Mouse (Mus musculus): ENCODE results near the gene Hibadh.

The Hibadh gene

DNA sequence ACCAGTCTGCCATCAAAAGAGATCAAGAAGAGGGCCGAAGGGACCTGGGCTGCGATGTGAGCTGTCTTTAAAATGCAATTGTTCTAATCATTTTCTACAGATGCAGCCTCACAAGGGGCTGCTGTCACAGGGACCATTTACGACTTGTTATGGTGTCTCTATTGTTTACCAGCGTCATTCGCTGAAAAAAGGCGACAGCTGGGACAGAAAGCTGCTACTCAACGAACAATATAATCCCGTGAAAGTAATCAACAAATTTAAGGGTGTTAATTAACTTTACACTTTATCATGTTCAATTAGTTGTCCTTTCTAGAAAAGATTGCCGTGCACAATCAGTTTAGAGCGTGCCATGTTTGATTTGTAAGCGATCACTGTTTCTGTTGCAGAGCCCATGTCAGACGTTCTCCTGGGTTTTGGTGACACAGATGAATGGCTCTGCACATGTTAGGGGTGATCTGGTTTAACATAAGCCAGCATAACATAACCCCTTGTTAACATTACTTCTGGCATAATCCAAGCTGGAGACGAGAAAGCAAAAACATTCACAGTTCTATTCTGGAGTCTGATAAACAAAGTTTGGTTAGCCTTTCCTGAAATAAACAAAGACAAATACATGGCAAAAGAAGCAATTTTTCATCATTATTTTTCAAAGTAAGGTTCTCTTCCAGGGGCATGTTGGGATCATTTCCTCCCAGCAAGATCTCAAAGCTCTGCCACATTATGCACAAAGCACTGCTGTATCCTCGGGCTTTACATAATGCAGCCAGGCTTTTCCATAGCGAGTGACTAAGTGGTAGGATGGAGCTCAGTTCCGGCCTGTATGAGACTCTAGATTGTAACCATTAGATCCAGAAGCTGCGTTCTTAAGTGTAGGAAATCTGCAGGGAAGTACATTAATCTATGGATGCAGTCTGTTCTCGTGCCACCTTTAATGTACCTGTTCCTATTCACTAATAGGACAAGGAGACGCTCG lies 72.6 kb downstream of the Hibadh start:
- no peak for DNase-seq (ENCODE audit: low spot score)

DNA sequence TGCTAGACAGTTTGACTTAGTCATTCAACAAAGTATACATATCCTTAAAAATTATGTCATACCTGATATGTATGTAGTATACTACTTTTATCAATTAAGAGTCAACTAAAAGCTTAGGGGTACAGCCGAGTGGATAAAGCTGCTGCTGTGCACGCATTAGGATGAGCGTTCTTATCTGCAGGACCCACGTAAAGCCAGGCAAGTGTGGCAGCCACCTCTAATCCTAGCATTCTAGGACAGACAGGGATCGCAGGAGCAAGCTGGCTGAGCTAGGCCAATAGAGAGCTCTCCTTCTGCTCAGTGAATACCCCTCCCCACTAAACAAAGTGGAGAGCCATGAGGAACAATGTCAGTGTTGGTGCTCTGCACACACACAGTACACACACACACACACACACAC lies 75.0 kb downstream of the Hibadh start:
- no peak for DNase-seq (ENCODE audit: low spot score)

DNA sequence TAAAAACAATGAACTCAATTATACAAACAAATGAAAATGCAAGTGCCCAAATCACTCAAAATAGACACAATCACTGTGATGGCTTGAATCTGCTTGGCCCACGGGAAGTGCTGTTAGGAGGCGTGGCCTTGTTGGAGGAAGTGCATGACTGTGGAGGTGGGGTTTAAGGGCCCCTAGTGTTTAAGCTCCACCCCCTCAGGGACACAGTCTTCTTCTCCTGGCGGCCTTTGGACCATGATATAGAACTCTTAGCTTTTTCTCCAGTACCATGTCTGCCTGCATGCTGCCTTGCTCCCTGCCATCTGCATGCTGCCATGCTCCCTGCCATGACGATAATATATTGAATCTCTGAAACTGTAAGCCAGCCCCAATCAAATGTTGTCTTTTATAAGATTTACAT lies 77.2 kb downstream of the Hibadh start:
- no peak for DNase-seq (ENCODE audit: low spot score)

DNA sequence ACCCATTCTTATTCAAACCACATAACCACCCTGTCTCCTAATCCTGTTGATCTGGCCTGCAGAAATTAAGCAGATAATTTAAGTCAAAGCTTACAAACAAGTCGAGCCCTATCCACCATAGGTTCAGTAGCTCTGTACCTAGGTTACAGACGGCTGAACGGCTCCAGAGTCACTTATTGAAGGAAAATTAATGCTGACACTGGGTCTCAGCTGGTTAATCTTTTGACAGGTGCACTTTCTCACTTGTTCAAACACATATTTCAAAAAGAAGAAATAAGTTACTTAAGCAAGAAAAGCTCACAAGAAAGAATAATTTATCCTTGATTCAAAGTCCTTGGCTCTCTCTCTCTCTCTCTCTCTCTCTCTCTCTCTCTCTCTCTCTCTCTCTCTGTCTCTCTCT lies 81.1 kb downstream of the Hibadh start:
- DNase-seq (ENCODE audit: low spot score): no peak

DNA sequence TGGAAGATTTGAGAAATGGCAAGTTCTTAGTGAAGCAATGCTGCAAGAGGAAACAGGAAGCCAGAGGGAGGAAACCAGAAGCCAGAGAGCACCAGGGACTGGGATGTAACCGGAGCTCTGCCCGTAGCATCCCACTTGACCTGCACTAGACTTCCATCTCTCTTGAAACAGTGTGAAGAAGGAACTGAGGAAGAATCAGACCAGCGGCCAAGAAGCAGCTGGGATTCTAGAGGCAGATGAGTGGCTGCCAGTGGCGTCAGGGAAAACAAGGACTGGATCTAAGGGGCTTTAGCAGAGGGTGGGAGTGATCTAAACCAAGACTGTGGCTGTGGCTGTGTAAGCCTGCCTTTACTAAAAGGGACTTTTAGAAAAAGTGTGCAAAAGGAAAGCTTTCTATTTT lies 95.8 kb downstream of the Hibadh start:
- DNase-seq (ENCODE audit: low spot score): no peak

DNA sequence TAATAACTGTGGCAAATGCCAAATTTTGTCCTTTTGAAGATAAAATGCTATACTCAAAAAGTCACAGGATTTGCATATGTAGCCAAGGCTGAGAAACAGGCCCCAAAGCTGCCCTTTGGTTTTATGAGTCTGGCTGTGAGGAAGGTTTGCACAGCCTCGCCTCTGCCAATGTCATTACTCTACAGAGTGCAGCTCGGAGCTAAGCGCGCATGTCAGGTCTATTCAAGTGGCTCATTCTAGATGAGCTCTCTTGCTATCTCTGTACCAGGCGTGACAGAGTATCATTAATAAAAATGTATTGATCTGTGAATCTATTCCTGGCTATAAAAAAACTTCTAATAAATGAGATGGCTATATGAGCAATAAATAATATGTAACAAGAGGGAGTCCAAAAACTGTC lies 97.7 kb downstream of the Hibadh start:
- no peak for DNase-seq (ENCODE audit: low spot score)

DNA sequence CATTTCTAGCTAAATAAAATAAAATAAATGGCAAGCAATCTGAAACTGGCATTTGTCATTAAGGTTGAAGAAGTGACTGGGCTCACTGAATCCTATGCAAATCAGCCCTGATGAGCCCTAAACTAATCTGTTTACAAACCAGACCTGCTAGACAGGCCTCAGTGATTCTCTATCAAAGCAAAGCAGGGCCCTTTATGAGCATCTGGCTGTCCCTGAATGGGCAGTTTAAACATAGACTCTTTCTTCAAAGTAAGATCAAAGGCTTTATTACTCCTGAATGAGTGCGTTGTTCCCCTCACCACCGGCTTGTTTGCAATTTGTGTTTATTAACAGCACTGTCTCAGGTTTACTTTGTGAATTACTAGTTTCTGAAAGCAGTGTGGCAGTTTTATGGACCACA lies 100.3 kb downstream of the Hibadh start:
- no peak for DNase-seq (ENCODE audit: low spot score)

DNA sequence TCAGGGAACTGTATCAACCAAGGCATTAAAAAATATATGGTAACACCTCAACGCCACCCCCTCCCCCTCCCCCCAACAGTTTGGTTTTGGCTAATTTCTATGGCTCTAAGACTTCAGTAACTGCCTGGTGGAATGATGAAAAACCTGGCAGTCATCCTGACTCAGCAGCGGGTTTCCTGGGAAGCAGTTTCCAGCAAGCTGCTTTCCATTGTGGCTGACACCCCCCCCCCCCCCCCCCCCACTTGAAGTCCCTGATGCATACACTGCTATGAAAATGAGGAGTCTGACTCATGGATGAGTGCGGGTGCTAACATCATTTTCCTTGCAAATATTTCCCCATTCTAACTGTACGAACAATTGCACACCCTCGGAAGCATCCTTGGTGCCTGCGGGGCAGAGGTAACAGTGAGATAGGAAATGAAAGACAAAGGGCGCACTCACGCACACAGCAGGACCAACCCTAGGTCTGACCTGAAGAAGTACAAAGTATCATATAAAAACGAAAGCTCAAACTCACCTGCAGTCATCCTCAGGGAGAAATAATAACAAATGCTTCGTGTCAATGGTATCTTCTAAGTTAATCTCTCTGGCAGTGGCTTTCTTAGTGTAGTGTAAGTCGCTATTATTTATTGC lies 105.0 kb downstream of the Hibadh start:
- DNase-seq (ENCODE audit: low spot score): no peak

DNA sequence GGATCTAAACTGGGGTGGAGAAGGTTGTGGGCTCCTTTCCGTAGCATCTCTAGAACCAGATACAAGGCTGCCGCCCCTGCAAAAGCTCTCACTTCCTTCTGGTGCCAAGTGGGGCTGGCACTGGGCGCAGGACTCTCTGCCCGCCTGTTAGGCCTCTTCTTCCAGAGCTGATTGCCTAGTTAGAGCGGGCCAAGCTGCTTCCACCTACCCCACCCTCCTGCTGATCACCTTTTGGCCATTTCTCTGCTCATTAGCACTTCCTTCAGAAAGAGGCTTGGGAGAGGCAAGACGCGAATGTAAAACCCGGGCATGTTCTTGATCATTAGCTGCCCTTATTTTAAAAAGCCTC lies 108.1 kb downstream of the Hibadh start:
- no peak for DNase-seq (ENCODE audit: low spot score)

DNA sequence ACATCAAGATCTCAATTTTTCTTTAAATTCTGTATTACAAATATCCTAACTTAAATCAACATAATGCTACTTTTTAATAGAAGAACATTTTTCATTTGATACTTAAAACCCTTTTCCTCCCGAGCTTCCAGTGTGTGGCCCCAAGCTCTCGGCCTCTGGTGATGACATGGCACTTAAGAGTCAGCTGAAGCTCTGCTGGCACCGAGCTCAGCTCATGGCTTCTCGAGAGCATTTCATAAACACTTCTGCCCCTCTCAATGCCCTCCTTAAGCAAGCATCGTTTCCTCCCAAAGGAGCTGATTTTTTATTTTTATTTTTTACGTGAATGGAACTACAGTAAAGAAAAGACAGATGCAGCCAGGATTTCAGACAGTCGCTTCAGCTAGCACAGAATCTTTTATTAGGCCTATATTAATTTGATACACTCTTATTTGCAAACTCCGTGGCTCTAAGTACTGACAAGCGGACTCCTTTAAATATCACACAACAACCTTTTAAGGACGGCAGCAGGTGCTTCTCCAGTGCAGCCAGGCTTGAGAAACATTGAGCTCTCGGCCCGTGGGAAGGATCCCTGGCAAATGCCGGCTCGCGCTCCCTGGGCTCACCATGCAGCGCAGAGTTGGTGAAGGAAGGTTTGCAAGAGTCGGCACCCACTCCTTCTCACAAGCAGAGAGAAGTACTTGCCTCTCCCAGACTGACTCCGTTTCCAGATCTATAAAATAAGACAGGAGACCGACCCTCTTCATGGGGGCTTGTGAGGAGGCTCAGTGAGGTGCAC lies 108.6 kb downstream of the Hibadh start:
- peak; percentile 12 for DNase-seq (ENCODE audit: low spot score)

DNA sequence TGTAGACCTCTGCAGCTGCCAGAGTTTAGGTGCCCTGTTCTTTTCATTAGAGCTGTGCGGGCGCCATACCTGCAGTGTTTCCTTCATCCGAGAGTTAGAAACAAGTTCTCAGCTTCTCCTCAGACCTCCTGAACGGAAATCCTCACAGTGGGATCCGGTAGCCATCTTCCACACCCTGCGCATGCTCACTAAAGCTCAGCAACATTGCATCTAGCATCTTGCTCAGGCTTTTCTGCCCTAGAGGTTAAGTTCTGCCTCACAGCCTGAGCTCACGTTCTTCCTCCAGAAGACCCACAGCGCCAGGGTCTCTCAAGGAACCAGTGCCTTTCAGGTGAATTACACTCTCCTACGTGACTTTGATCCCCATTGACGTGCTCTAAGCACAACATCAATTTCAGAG lies 109.3 kb downstream of the Hibadh start:
- DNase-seq (ENCODE audit: low spot score): no peak

DNA sequence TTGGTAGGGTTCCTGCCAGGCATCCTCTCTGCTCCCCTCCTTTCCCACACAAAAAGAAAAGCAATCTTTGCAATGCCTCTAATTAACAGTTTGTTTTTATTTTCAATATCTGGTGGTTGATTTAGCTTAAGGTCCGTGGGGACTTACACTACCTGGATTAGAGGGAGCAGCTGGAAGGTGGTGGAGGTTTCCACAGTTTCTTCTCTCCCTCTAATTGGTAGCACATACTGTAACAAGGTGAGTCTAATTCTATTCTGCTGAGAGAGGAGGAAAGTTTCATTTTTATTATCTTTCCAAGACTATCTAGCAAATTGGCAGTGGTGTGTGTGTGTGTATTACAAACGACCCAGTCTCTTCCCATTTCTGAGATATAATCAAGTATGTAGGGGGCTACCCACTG lies 116.0 kb downstream of the Hibadh start:
- no peak for DNase-seq (ENCODE audit: low spot score)

DNA sequence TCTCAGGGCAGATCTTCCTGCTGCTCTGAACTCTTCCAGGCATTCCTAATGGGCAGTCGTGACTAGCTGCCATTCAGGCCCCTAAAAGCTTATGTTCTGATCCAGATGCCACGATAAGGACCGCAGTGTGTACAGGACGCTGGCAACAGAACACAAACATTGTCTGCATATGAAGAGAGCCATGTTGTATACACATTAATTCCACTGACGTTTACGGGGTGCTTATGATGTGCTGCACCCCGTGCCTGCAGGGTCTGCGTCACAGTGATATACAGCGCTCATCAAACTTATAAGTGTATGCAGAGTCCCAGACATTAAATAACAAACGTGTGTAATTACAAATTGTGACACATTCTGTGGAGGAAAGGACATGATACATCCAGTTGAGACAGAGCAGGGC lies 121.5 kb downstream of the Hibadh start:
- no peak for DNase-seq (ENCODE audit: low spot score)

DNA sequence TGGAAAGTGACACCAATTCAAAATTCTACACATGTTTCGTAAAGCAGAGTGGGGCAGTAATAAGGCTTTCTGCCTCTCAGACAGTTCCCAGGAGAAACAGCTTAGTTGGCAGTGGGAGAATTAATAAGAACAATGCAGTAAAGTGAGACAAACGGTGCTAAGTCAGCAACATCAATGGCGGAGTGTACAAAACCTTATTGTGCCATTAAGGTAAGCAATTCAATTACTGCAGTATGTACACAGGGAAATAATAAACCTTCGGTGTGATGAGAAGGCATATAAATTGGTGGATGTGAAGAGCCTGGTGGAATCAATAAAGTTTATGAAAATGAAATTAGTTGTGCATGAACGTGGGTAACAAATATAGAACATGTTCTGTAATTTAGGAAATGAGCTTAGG lies 122.9 kb downstream of the Hibadh start:
- no peak for DNase-seq (ENCODE audit: low spot score)

DNA sequence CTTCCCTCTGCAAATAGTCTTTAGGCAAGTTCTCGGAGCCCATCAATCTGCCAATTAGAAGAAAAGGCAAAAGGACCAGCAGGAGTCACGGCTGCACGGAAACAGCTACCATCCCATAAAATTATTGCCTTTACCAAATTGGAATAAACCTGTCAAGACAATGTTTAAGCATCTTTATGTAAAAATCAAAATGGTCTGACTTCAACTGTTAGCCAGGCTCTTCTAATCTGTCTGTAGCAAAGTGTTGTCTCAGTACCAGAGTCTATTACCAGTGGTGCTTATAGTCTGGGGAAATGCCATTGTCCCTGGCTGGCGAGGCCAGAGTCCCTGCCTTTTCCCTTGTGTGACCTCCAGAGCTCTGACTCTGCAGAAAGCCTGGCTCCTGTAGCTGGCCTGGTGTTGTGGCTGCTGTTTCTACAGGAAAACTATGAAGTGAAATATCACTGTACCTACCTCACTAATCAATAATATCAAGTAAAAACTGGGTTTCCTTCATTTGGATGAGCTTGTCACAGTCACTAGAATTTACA lies 126.2 kb downstream of the Hibadh start:
- DNase-seq (ENCODE audit: low spot score): no peak

DNA sequence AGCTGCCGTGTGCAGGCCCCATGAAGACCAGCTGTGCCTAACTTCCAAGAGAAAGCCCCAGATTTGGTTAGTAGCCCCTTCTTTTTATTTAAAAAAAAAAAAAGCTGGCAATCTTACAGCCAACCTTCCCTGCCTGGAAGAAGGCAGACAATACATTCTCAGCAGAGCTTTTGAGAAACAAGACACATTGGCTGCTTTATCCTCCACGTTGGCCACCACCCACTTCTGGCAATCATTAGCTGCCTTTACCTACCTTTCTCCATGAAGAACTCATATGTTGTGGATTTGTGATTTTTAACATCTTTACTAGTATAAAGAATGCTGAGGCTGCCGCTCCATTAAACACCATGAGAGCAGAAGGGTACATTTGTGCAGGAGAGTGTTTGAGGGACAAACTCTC lies 131.4 kb downstream of the Hibadh start:
- no peak for DNase-seq (ENCODE audit: low spot score)

DNA sequence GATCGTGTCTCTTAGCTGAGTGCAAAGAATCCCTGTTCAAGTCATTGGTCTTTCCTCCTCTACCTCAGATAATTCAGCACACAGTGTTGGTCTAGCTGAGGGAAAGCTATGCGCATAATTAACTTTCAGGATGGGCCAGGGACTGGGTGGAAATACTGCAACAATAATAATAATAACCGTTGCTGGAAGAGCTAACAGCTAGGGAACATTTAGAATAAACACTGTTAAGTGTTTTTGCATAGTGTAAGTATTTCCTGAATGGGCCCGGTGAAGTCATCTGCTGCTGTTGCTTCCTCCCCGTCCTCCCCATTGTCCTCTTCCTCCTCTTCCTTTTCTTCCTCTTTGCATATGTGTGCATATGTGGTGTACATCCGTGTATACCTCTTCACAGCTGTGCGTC lies 132.2 kb downstream of the Hibadh start:
- no peak for DNase-seq (ENCODE audit: low spot score)

DNA sequence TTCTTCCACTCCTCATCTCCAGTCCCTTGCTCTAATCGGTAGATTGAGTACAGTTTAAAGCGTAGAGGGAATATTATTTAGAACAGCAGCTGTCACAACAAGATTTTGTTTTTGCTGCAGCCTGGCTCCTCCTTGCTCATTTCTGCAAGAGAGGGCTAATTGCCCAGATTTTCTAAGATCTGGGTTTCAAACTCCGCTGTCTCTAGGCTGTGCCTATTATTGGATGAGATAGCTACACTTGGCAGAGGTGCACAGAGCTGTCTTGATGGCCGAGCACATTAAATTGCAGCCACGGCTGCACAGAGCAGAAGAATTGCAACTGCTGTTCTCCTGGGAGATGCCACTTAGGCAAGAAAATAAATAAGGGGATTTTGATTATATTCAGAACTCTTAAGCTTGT lies 133.0 kb downstream of the Hibadh start:
- no peak for DNase-seq (ENCODE audit: low spot score)

DNA sequence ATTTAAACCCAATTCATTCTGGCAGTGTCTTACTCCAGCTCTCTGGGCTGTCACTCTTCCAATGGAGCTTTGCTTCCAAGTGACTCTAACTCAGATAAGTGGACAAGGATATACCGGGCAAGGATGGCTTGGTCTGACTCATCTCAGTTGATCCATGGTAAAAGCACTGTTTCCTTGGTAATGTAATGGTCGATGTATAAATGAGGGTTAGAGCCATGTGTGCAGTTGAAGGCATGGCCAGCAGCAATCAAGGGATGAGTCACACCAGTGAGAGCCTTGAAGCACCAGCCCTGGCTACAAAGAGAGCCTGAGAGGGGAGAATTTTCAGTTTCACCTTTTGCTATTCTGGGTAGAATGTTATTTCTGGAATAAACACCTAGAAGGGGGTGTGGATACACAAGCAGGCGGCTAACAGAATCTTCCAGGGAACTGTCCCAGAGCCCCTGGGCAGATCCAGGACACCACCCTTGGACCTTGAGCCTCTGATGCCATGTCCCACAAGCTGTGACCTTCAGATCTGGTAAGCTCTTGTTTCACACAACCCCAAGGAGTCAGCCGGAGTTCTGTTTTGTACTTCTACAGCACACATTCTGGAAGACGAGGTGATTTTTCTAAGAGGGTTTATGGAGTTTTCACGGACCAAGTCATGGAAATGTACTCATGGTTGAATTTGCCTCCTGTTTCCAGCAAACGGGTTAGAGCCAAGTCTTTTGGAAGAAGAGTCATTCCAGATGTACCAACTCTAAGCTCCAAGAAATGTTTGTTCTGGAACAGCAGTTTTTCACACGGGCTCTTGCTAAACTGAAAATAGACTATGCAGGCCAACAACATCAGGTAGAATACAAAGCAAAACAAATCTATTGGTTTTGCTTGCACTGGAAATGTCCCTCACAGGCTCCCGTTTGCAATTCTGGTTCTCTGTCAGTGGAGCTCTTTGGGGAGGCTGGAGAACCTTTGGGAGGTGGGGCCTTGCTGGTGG lies 134.1 kb downstream of the Hibadh start:
- no peak for DNase-seq (ENCODE audit: low spot score)

DNA sequence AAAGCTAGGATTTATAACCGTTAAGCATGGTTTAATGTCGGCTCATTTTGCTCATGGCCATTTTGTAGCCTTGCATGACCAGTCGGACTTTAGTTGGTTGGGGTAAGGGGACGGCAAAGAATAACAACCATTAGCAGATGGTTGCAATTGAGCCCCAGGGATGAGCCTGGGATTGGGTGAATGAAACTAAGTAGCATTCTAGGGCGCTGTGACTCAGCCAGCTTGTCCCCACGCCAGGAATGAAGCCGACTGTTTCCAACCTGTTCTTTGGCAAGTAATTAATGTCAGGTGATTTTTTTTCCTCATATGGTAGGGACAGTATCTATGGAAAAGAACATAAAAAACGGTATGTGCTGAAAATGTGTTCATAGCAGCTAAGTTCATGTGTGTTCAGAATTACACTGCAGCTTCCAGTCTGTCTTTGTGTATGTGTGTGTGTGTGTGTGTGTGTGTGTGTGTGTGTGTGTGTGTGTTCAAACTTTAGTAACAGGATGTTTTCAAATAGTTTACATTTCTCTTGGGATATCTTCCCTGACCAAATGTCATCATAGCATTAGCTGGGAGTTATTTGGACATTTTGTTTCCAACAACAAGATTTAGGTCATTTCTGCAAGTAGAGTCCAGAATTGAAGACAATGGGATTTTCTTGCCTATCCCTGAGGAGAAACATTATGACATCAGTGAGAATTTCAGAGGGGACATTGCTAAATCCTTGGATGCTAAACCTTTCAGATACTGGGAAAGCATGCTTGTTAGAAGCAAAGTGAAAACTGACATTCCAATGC lies 135.3 kb downstream of the Hibadh start:
- no peak for DNase-seq (ENCODE audit: low spot score)

DNA sequence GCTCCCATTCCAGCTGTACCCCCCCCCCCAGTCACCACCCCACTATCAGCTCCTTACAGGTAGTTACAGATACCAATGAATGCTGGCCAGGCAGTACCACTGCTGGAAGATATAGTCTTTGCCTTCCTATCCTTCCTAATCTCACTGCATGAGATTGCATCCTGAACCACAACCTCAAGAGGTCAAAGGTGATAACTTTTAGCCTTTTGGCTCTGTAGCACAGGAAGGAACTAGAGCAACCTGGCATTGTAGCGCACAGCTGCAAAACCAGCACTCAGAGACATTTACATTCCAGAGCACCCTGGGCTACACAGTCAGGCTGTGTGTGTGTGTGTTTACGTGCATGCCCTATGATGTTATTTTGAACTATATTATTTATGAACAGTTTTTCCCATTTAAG lies 137.2 kb downstream of the Hibadh start:
- DNase-seq (ENCODE audit: low spot score): no peak
